Mouse (Mus musculus) heart, postnatal 0 days (tissue): ENCODE measurements around the gene Nup35. TPM values are rescaled to one million over a fixed set of nuclear protein-coding genes. Genes with fewer than 3 reads are reported as not detected.

Experiments
- ATAC-seq: fragments of 200-750 bp; cut with Nextera tagmentation; 2 replicates; pipeline ENCODE4 v1.8.0; 2017; ENCODE audit warnings: low read depth, moderate number of reproducible peaks, moderate library complexity; ENCODE audit not compliant: insufficient read depth
- DNase-seq: peaks from one replicate; pipeline ENCODE4 v3.0.0-alpha.2; 2016; ENCODE audit warnings: low spot score
- H3K27ac ChIP-seq: fragments of 300-500 bp; sonication (generic); 2 replicates; pipeline ENCODE4 v1.5.1; 2014; ENCODE audit warnings: low read depth, mild to moderate bottlenecking
- H3K27me3 ChIP-seq: fragments of 300-500 bp; sonication (generic); 2 replicates; pipeline ENCODE4 v1.6.1; 2014; ENCODE audit warnings: low read length, mixed read lengths; ENCODE audit not compliant: control insufficient read depth, insufficient read depth
- H3K36me3 ChIP-seq: fragments of 300-500 bp; sonication (generic); replicated peaks from 2 replicates; pipeline ENCODE4 v1.6.1; 2014; ENCODE audit warnings: low read length, mixed read lengths; ENCODE audit not compliant: control insufficient read depth, insufficient read depth
- H3K4me1 ChIP-seq: fragments of 300-500 bp; sonication (generic); 2 replicates; pipeline ENCODE4 v1.6.1; 2014; ENCODE audit warnings: antibody characterized with exemption; ENCODE audit not compliant: control insufficient read depth, insufficient read depth
- H3K4me2 ChIP-seq: fragments of 300-500 bp; sonication (generic); 2 replicates; pipeline ENCODE4 v1.6.1; 2014; ENCODE audit warnings: low read depth, mild to moderate bottlenecking, low read length, moderate library complexity
- H3K4me3 ChIP-seq: fragments of 300-500 bp; sonication (generic); 2 replicates; pipeline ENCODE4 v1.5.1; 2014; ENCODE audit warnings: low read depth, low read length
- H3K9ac ChIP-seq: fragments of 300-500 bp; sonication (generic); replicated peaks from 2 replicates; pipeline ENCODE4 v1.6.1; 2014; ENCODE audit warnings: low read depth, low read length, mixed read lengths
- H3K9me3 ChIP-seq: fragments of 300-500 bp; sonication (generic); replicated peaks from 2 replicates; pipeline ENCODE4 v1.6.1; 2016; ENCODE audit warnings: low read length; ENCODE audit not compliant: control insufficient read depth
- CTCF ChIP-seq: IDR thresholded peaks from 2 replicates; pipeline ENCODE4 v1.5.1; 2016; ENCODE audit warnings: antibody characterized with exemption, control low read depth, low read depth
- EP300 ChIP-seq: IDR thresholded peaks from 2 replicates; pipeline ENCODE4 v1.6.1; 2016; ENCODE audit warnings: antibody characterized with exemption, low read depth
- WGBS: fragments of 180-500 bp; shearing (Covaris S2); extraction: QIAGEN DNeasy Blood & Tissue Kit; methylation state at CpG from one replicate; pipeline ENCODE4 v1.1.7; 2014; 5-methylcytosine and 5-hydroxymethylcytosine counted together
- polyA plus RNA-seq: library from polyadenylated mRNA; unstranded; fragments of >200 nt; fragmentation: Nextera tagmentation; extraction: Ambion mirVana; gene quantifications from 2 replicates; pipeline ENCODE4 v1.2.1, GENCODE M21; 2015
- total RNA-seq: library from RNA; depleted of rRNA; stranded (reverse); fragments of >200 nt; gene quantifications from 2 replicates; pipeline ENCODE4 v1.2.3, GENCODE M21; 2014; ENCODE audit warnings: low replicate concordance

The Nup35 gene
- total and polyA plus RNA-seq, 2 experiments from 2014 or later: 9.1 to 15.0 TPM

DNA sequence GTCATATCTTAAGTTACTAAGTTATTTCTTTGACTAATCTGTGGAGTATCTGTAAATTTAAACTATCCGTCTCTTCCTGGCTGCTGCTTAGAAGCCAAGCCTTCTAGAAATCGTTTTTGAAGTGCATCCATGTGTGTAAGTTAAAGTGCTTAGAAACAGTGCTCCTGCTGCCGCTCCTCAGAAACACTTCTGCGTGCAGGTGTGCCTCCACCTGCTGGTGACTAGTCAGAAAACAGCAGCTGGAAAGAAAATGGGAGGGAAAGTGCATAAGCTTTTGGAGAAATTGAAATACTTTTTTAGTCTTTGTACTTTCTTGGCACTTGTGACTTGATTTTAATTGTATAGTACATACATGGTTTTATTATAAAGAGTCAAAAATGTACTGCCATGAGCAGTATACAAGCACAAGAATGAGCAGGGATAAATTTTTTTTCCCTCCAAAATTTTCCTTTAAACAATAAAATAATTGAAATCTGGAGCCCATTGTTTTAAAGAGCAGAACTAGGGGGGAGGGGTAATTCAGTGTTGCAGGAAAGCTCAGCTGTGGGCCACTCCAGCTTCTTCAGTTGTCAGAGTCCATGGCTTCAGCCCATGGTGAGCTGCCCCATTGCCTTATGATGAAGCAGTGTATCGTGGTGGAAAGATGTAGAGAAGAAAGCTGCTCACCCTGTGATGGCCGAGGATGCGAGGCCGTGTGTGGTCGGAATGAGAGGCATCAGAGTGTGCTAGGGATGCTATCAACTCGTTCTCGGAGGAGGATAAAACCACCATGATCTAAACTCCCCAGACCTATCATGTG, 53.0 kb downstream of the Nup35 start:
- ATAC-seq (no peak), DNase-seq (no peak)
- no peak overlapping the region for H3K4me3 ChIP-seq
- no peaks in the 10 kb centered on the region for H3K36me3 ChIP-seq
- H3K4me1 ChIP-seq: no peaks in the 10 kb centered on the region
- no peaks in the 10 kb centered on the region for H3K27me3 ChIP-seq
- peak; percentile 43 for TF ChIP-seq CTCF
- no peak for TF ChIP-seq EP300
- H3K9me3 ChIP-seq: no peaks in the 10 kb centered on the region
- H3K27ac ChIP-seq: no peak overlapping the region
- 74% methylated on average over 11 of the region's 11 CpGs for WGBS
- H3K4me2 ChIP-seq: no peak overlapping the region
- no peak overlapping the region for H3K9ac ChIP-seq

DNA sequence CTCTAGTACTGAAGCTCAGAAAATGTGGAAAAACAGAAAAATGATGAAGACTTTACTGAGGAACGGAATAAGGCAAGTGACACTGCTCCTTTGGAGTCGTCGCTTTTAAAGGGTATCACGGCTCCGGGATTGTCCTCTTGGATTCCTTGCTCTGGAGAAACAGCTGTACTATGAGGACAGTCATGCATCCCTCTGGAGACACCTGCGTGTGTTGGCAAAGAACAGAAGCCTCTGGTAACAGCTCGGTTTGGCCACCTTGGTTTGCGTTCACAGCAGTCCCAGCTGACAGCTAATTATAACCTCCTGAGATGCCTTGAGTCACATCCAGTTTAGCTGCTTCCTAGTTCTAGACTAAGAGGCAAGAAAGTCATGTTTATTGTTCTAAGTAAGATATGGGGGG, 61.8 kb downstream of the Nup35 start:
- H3K9me3 ChIP-seq: no peaks in the 10 kb centered on the region
- no peaks in the 10 kb centered on the region for H3K4me1 ChIP-seq
- ATAC-seq (no peak), DNase-seq (no peak)
- H3K9ac ChIP-seq: no peak overlapping the region
- no peak overlapping the region for H3K27ac ChIP-seq
- TF ChIP-seq EP300: no peak
- TF ChIP-seq CTCF: no peak
- no peaks in the 10 kb centered on the region for H3K36me3 ChIP-seq
- H3K4me3 ChIP-seq: no peak overlapping the region
- H3K4me2 ChIP-seq: no peak overlapping the region
- 63% methylated on average over 8 of the region's 8 CpGs for WGBS
- H3K27me3 ChIP-seq: no peaks in the 10 kb centered on the region

DNA sequence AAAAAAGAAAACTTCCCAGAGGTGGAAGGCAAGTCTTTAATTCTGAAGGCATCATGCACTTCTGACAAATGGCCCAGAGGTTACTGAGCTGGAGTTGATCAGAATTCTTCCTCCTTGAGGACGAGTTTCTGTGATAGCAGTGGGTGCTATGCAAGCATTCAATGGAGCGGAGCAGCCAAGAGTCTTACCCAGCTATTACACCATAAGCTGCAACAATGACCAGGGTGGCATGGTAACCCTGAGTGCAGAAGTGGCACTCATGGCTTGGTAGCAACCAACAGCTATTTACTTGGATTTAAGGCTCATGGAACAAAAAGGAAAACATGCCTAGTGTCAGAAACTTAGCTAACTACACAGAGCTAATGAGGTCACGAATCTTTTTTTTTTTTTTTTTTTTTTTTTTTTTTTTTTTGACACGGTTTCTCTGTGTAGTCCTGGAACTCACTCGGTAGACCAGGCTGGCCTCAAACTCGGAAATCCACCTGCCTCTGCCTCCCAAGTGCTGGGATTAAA, 66.7 kb downstream of the Nup35 start:
- Histone ChIP-seq H3K9me3 (no peaks in the 10 kb centered on the region), H3K36me3 (no peaks in the 10 kb centered on the region), H3K9ac (no peak overlapping the region), H3K4me2 (no peak overlapping the region), H3K4me3 (no peak overlapping the region), H3K27ac (no peak overlapping the region), H3K4me1 (no peaks in the 10 kb centered on the region), H3K27me3 (no peaks in the 10 kb centered on the region)
- 72% methylated on average over 6 of the region's 6 CpGs for WGBS
- ATAC-seq (no peak), DNase-seq (no peak)
- TF ChIP-seq CTCF: no peak
- no peak for TF ChIP-seq EP300

DNA sequence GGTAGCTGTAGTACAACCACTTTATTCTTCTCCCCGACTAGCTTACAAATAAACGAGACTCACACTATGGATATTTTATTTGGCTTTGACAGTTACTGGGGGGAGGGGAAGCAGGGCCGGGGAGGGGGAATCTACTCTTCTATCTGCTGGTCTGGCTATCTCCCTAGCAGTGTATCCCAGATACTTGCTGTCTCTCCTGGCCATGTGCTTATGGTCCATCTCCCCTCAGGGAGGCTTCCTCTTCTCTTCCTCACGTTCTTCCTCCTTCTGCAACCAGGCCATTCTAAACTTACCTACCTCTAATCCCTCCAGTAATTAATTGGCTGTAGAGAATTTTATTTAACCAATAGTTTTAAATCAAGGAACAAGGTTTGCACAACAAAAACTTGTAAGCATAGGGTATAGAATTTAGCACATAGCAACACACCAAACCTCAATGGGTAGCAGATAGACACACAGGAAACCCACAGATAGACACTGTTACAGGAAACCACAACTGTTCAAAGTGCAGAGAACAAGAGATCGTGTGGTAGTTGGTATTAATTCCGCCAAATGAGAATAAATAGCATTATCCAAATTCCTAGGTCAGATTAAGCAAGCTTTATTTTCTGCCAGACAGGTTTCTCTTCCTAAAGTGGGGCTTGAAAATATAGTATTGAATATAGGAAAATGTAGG, 67.5 kb downstream of the Nup35 start:
- no peak for TF ChIP-seq EP300
- TF ChIP-seq CTCF: no peak

DNA sequence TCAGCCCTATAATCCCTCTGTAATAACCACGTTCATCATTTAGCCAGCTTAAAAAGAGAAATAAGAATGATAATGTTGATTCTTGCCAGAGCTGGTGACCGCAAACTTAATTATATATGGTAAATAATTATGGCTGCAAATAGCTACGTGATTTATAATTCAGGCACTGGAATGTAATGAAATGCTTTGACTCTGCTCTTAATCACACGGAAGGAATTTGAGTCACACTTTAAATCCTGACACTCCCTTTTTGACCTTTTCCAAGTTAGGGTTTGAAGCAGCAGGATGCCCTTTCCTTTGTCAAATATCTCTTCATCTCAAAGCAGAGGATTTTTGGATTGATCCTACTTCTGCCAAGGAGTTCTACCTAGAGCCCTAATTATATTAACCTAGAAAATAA, 71.2 kb downstream of the Nup35 start:
- WGBS: 57% methylated on average over 4 of the region's 4 CpGs
- TF ChIP-seq CTCF: no peak
- no peak for TF ChIP-seq EP300
- Histone ChIP-seq H3K4me2 (no peak overlapping the region), H3K27me3 (no peaks in the 10 kb centered on the region), H3K9me3 (no peaks in the 10 kb centered on the region), H3K4me3 (no peak overlapping the region), H3K4me1 (no peaks in the 10 kb centered on the region), H3K9ac (no peak overlapping the region), H3K27ac (no peak overlapping the region), H3K36me3 (no peaks in the 10 kb centered on the region)
- no peak for DNase-seq
- ATAC-seq: no peak

More for the DNA sequence above, 67.5 kb downstream of the Nup35 start:
- ATAC-seq (no peak), DNase-seq (no peak)
- H3K9ac ChIP-seq: no peak overlapping the region
- no peaks in the 10 kb centered on the region for H3K36me3 ChIP-seq
- H3K4me2 ChIP-seq: no peak overlapping the region
- no peak overlapping the region for H3K27ac ChIP-seq
- WGBS: 74% methylated on average over 6 of the region's 6 CpGs
- no peaks in the 10 kb centered on the region for H3K9me3 ChIP-seq
- H3K27me3 ChIP-seq: no peaks in the 10 kb centered on the region
- H3K4me1 ChIP-seq: no peaks in the 10 kb centered on the region
- H3K4me3 ChIP-seq: no peak overlapping the region
